Mouse (Mus musculus): ENCODE measurements around the gene Slc12a5. TPM values are rescaled to one million over a fixed set of nuclear protein-coding genes. Genes with fewer than 3 reads are reported as not detected.
A peak's percentile ranks its signal among the peaks of the same experiment; 100 is the strongest.

Gene Slc12a5
- 21.4 and 22.1 TPM in 2 replicates for polyA plus RNA-seq (2015; fragmentation: Nextera tagmentation; extraction: Ambion mirVana)

DNA sequence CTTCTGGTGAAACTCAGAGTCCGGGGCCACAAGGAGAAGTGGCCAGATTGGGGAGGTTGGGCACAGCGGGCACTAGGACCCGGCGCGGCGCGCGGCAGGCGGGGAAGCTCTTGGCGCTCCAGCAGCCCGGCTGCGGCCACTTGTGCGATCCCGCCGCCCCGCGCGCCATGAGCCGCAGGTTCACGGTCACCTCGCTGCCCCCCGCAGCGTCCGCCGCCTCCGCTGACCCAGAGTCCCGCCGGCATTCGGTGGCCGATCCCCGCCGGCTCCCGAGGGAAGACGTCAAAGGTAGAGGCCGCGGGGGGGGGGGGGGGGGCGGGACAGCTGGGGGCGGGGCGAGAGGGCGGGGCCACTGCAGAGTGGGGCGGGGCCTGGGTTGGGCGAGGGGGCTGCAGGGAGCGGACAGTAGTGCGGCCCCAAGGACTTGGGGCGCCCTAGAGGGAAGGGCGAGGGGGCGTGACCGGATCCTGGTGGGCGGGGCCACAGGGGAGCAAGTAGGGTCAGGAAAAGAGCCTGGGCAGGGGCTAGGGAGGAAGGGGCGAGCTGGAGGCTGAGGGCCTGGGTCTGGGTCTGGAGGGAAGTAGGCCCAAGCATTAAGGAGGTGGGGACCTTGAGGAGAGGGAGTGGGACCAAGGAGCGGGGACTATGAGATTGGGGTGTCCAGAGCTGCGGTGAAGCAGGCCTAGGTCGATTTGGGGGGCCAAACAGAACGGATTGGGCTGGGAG lies at the start of gene Slc12a5:
Gene Slc12a5, plus strand, starts transcription at position 87 of the 726 bp plus-strand sequence.
- Histone ChIP-seq H3K9ac (peak within 1 kb of the TSS; percentile 75), H3K36me3 (no peaks in the 10 kb centered on the region), H3K27ac (peak within 1 kb of the TSS; percentile 70), H3K27me3 (peaks cover 17% of the 10 kb centered on the region; the same call in 1 of the 2 replicates), H3K4me3 (peak within 1 kb of the TSS; percentile 55), H3K4me2 (peak within 1 kb of the TSS; percentile 58), H3K9me3 (no peaks in the 10 kb centered on the region), H3K4me1 (replicated peaks) (peaks cover 51% of the 10 kb centered on the region)
- ATAC-seq (ENCODE audit: low FRiP score), result peak; percentile 25; the same call in 1 of the 2 replicates
- 1% methylated on average over 49 of the region's 54 CpGs for WGBS

DNA sequence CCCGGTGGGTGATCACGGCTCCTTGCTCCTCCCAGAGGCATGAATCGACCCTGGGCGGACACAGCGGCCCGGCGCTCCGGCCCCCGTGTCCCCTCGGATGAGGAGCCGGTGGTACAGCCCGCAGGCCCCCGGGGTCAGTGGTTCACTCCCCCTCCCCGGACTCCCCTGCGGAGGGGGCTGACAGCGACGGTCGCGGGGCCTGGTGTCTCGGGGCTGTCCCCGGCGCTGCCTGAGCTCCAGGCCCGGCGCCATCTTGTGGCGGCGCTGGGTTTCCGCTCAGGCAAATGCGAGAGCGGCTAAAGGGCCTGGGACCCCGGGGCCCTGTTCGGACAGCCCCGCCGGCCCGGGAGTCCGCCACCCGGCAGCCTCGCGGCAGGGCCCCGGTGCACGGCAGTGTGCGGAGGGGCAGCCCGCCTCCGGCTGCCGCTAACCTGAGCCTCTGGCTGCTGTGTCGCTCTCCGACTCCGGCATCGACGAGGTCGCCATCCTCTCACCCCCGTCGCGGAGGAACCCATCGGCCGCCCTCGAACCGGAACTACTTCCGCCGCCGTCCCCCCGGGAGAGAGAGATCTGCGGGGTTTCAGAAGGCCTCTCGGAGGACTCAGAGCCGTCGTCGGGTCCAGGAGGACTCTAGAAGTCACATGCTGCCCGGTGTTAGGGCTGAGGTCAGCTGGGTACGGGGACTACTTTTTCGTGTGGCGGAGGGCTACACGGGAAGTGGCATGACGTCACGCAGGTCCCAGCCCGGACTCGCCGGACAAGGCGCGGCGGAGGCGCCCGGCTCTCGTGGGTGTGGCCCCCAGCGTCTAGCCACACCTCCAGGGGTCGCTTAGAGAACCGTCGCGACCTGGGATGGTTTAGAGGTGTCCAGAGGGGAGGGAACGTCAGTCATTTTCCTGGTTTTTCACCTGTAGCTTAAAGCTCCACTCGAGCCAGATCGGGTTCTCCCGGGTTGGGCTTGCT lies 49.2 kb upstream of the Slc12a5 start, which contains the start of gene Zfp335:
Gene Zfp335, minus strand, starts transcription at position 672 of the 963 bp plus-strand sequence.
- ATAC-seq (ENCODE audit: low FRiP score), result peak; percentile 86
- Histone ChIP-seq H3K4me2 (peak within 1 kb of the TSS; percentile 80), H3K27ac (peak within 1 kb of the TSS; percentile 99), H3K36me3 (peaks cover 31% of the 10 kb centered on the region), H3K9ac (peak within 1 kb of the TSS; percentile 81), H3K4me3 (peak within 1 kb of the TSS; percentile 77), H3K4me1 (replicated peaks) (peaks cover 28% of the 10 kb centered on the region), H3K9me3 (peaks cover under 1% of the 10 kb centered on the region; the same call in 1 of the 2 replicates), H3K27me3 (no peaks in the 10 kb centered on the region)
- under 1% methylated on average over 89 of the region's 91 CpGs for WGBS

DNA sequence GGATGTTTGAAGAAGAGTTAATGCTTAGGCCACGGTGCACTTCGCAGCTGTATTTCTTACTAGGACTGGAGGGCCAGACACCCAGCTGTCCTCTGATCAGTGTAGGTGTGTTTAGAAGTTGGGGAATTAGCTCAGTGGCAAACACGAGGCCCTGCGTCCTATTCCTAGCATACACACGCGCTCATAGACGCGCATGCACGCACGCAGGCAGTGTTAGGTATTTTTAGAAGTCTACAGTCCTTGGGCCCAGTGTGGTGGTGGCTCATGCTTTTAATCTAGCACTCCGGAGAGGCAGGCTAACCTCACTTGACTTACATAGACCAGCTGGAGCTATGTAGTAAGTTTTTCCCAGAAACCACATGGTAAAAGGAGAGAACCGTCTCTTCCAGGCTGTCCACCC lies 48.5 kb upstream of the Slc12a5 start:
- 21% methylated on average over 12 of the region's 12 CpGs for WGBS
- H3K9ac ChIP-seq, result peak overlapping the region; percentile 81
- ATAC-seq (ENCODE audit: low FRiP score), result peak; percentile 29
- H3K27me3 ChIP-seq, result no peaks in the 10 kb centered on the region
- H3K4me3 ChIP-seq, result peak overlapping the region; percentile 77
- peak overlapping the region; percentile 80 for H3K4me2 ChIP-seq
- peaks cover 28% of the 10 kb centered on the region for H3K4me1 ChIP-seq (replicated peaks)
- peak overlapping the region; percentile 99 for H3K27ac ChIP-seq
- no peaks in the 10 kb centered on the region for H3K9me3 ChIP-seq
- peaks cover 23% of the 10 kb centered on the region for H3K36me3 ChIP-seq

DNA sequence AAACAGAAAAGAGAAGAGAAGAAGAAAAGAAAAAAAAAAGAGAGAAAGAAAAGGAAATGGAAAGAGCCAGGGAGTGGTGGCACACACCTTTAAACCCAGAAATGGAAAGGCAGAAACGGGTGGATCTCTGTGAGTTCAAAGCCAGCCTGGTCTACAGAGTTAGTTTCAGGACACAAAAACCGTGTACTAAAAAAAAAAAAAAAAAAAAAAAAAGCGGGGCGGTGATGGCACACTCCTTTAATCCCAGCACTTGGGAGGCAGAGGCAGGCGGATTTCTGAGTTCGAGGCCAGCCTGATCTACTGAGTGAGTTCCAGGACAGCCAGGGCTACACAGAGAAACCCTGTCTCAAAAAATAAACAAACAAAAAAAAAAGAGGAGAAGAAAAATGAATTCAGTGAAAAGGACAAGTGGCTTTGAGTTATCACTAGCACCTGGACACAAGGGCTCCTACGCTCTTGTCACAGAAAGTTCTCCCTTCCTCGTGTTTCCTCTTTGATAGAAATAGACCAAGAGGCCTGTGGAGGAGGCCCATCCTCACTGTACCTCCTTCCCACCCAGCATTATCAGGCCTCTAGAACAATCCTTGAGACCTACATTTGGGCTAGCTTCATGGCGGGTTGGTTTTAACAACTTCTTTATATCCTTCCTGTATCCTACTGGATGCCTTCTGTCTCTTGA lies 47.7 kb upstream of the Slc12a5 start:
- ATAC-seq (ENCODE audit: low FRiP score), result no peak
- H3K4me3 ChIP-seq, result no peak overlapping the region
- H3K4me2 ChIP-seq, result peak overlapping the region; percentile 80
- no peaks in the 10 kb centered on the region for H3K9me3 ChIP-seq
- peaks cover 28% of the 10 kb centered on the region for H3K4me1 ChIP-seq (replicated peaks)
- H3K27ac ChIP-seq, result peak overlapping the region; percentile 99; the same call in 1 of the 2 replicates
- no peaks in the 10 kb centered on the region for H3K27me3 ChIP-seq
- no peak overlapping the region for H3K9ac ChIP-seq
- 92% methylated on average over 8 of the region's 9 CpGs for WGBS
- H3K36me3 ChIP-seq, result peaks cover 15% of the 10 kb centered on the region

DNA sequence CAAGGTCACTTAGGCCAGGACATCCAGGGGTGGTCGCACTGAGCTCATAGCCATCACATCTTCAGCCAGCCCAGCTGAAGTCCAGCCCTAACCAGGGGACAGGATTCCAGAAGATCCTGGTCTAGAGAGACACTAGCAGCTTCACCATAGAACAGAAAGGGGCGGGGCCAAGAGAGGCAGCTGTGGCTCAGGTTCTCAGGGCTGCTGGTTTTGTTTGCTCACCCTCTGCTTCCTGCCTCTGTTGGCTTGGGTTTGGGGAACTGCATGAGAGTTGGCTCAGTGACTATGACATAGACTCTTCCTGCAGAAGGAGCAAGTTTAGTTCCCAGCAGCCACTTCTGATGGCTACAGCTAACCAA lies 47.2 kb upstream of the Slc12a5 start:
- H3K9me3 ChIP-seq, result no peaks in the 10 kb centered on the region
- no peaks in the 10 kb centered on the region for H3K27me3 ChIP-seq
- H3K9ac ChIP-seq, result no peak overlapping the region
- H3K4me2 ChIP-seq, result no peak overlapping the region
- H3K36me3 ChIP-seq, result peaks cover 10% of the 10 kb centered on the region
- 89% methylated on average over 2 of the region's 2 CpGs for WGBS
- no peak overlapping the region for H3K4me3 ChIP-seq
- H3K4me1 ChIP-seq (replicated peaks), result peaks cover 28% of the 10 kb centered on the region
- ATAC-seq (ENCODE audit: low FRiP score), result no peak
- H3K27ac ChIP-seq, result no peak overlapping the region

DNA sequence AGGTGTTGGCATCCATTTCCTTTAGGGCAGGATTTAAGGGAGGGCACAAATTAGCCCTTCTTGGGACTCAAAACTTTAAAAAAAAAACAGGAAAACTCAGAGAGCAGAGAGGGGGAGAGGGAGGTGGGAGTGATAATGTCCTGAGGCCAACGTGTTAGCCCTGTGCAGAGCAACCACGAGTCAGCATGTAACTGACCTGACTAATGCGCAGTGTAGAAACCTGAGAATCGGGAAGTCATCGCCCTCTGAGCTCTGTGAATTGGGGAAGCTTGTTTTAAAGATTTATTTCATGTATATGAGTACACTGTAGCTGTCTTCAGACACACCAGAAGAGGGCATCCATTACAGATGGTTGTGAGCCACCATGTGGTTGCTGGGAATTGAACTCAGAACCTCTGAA lies 43.8 kb upstream of the Slc12a5 start:
- ATAC-seq (ENCODE audit: low FRiP score), result no peak
- no peak overlapping the region for H3K4me2 ChIP-seq
- no peak overlapping the region for H3K9ac ChIP-seq
- no peak overlapping the region for H3K4me3 ChIP-seq
- no peaks in the 10 kb centered on the region for H3K27me3 ChIP-seq
- H3K36me3 ChIP-seq, result peaks cover 19% of the 10 kb centered on the region
- no peaks in the 10 kb centered on the region for H3K9me3 ChIP-seq
- 86% methylated on average over 5 of the region's 5 CpGs for WGBS
- H3K4me1 ChIP-seq (replicated peaks), result peaks cover 9% of the 10 kb centered on the region
- no peak overlapping the region for H3K27ac ChIP-seq

DNA sequence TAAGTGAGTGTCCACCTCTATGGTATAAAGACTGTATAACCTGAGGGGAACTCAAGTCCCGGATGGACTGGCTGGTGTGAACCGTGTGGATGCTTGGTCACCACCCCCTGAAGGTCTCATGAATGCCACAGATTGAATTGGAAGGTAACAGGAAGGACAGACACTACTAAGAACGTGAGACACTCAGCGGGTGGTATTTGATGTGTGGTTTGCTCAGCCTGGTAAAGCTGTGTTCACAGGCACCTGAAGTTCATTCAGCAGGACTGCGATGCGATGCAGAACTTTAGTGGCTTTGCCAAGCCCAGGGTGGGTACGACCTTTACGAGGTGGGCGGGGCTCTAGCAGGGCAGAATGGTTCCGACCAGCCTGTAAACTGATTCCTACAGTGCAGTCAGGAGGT lies 43.2 kb upstream of the Slc12a5 start:
- no peaks in the 10 kb centered on the region for H3K9me3 ChIP-seq
- 63% methylated on average over 10 of the region's 10 CpGs for WGBS
- no peak overlapping the region for H3K27ac ChIP-seq
- H3K36me3 ChIP-seq, result peaks cover 19% of the 10 kb centered on the region
- H3K27me3 ChIP-seq, result no peaks in the 10 kb centered on the region
- no peak overlapping the region for H3K4me3 ChIP-seq
- H3K4me1 ChIP-seq (replicated peaks), result peaks cover 11% of the 10 kb centered on the region
- H3K4me2 ChIP-seq, result no peak overlapping the region
- ATAC-seq (ENCODE audit: low FRiP score), result no peak
- H3K9ac ChIP-seq, result no peak overlapping the region

DNA sequence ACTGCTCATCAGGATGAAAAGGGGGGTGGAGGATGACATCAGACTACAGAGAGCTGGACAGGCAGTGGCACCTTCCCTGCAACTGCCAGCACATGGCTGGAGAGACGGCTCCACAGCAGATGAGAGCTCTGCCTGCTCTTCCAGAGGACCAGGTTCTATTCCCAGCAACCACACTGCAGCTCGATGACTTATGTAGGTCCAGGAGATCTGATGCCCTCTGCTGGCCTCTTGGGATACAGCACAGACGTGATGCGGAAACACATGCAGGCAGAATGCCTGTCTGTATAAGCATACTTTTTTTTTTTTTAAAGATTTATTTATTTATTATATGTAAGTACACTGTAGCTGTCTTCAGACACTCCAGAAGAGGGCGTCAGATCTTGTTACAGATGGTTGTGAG lies 42.3 kb upstream of the Slc12a5 start:
- no peak for ATAC-seq (ENCODE audit: low FRiP score)
- H3K4me2 ChIP-seq, result no peak overlapping the region
- peaks cover 16% of the 10 kb centered on the region for H3K4me1 ChIP-seq (replicated peaks)
- no peak overlapping the region for H3K9ac ChIP-seq
- H3K9me3 ChIP-seq, result no peaks in the 10 kb centered on the region
- no peak overlapping the region for H3K27ac ChIP-seq
- H3K36me3 ChIP-seq, result peaks cover 19% of the 10 kb centered on the region
- H3K4me3 ChIP-seq, result no peak overlapping the region
- WGBS, result 65% methylated on average over 4 of the region's 5 CpGs
- no peaks in the 10 kb centered on the region for H3K27me3 ChIP-seq

DNA sequence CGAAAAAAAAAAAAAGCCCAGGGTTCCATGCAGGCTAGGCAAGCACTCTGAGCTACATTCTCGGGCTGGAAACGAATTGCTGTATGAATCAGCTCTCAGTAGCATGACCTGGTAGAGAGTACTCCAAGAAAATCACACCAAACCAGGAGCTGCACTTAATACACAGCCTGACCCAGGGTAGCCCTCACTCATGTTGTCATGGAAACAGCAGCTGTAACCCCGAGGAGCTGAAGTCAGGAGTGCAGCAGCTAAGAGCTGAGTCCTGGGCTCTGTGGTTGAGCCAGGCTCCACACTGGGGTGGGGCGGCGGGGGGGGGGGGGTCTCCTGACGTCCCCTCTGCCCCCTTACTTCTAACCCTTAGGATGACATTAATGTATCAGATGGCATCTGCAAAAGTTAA lies 38.6 kb upstream of the Slc12a5 start:
- Histone ChIP-seq H3K36me3 (peaks cover 19% of the 10 kb centered on the region), H3K4me1 (replicated peaks) (peaks cover 32% of the 10 kb centered on the region), H3K27me3 (no peaks in the 10 kb centered on the region), H3K4me2 (no peak overlapping the region), H3K4me3 (no peak overlapping the region), H3K9ac (peak overlapping the region; percentile 46; the same call in 1 of the 2 replicates), H3K9me3 (no peaks in the 10 kb centered on the region), H3K27ac (no peak overlapping the region)
- ATAC-seq (ENCODE audit: low FRiP score), result no peak
- 60% methylated on average over 7 of the region's 7 CpGs for WGBS

DNA sequence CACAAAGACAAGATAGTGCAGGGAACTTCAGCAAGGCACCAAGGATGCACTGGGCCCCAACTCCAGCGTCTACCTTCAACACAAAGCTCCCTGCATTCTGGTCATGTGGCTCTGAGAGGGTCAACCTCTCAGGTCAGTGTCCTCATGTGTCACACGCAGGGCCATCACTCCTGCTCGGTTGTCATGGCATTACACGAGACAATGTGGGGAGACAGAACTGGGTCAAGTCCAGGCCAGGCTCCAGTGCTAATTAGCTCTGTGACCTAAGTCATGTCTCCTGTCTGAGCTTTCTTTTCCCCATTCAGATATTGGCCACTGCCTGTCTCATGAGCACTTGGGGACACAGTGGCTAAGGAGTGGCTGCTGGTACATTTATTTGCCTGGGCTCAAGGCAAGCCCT lies 37.3 kb upstream of the Slc12a5 start:
- Histone ChIP-seq H3K36me3 (peaks cover 19% of the 10 kb centered on the region), H3K4me2 (no peak overlapping the region), H3K4me3 (no peak overlapping the region), H3K9ac (no peak overlapping the region), H3K27me3 (no peaks in the 10 kb centered on the region), H3K27ac (no peak overlapping the region), H3K4me1 (replicated peaks) (peaks cover 32% of the 10 kb centered on the region), H3K9me3 (no peaks in the 10 kb centered on the region)
- no peak for ATAC-seq (ENCODE audit: low FRiP score)
- 47% methylated on average over 4 of the region's 4 CpGs for WGBS

DNA sequence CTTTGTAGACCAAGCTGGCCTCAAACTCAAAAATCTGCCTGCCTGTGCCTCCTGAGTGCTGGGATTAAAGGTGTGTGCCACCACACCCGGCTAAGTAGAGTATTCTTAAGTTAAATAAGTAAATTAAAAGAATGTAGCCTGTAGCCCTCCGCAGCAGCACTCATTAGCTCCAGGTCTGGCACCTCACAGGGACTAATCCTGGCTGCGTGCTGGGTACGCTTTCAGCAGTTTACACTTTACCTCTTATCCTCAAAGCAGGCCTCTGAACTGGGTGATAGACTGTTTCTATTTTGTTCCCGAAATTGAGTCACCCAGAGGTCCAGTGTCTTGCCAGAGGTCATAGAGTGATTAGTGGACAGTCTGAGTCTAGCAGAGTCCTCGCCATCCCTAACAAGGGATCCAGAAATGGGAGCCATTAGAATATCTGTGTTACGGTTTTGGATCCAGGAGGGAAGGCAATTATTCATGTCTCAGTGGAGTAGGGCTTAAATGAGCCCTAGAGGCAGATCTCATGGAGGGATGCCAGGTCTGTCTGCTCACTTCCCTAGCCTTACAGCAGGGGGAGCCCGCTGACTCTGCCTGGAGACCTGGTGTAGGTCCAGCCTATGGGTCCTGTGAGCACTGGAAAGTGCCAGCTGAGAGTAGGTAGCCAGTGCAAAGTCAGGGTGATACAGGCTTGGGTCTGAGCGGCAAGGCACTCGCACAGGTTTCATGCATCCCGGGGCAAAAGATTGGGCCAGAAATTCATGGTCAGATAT lies 36.3 kb upstream of the Slc12a5 start:
- H3K36me3 ChIP-seq, result peaks cover 14% of the 10 kb centered on the region

More for the DNA sequence above, 36.3 kb upstream of the Slc12a5 start:
- Histone ChIP-seq H3K4me3 (no peak overlapping the region), H3K9ac (no peak overlapping the region), H3K4me2 (no peak overlapping the region), H3K27ac (no peak overlapping the region), H3K4me1 (replicated peaks) (peaks cover 32% of the 10 kb centered on the region), H3K9me3 (no peaks in the 10 kb centered on the region), H3K27me3 (no peaks in the 10 kb centered on the region)
- ATAC-seq (ENCODE audit: low FRiP score), result peak; percentile 71
- WGBS, result 38% methylated on average over 11 of the region's 11 CpGs
